Mouse (Mus musculus): ENCODE results near the gene Ran.

Ran gene

DNA sequence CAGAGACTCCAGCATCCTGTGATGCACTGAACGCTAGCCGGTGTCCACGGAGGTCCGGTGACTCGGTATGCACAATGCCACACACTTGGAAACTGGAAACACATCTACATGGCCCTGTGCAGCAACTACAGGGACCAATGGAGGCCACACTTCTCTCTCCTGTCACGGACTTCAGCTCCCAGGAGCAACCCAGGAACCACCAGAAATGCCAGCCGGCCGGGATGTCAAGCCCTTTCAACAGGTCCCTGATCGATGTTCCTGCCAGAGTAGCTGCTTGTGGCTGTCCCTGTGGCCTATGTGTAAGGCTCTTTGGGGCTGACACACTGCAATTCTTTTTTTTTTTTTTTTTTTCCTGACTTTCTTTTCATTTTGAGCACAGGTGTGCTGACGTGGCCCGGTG lies 44.3 kb downstream of the Ran start:
- no peak for DNase-seq (ENCODE audit: low read depth)

DNA sequence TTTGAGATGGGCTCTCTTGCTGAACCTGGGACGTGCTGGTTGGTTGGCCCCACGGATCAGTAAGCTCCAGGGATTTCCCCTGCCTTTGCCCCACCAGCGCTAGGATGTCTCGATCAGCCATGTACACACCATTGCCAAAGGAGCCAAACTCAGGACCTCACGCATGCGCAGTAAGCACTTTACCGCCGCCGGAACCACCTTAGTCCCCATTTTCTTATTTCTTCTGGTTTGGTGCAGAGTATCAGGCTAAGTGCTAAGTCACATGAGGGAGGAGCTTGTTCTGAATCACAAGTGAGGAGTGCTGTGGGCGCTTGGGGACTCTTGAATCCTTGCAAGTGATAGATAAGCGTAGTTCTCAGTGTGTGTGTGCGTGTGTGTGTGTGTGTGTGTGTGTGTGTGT lies 45.4 kb downstream of the Ran start:
- DNase-seq (ENCODE audit: low read depth): no peak

DNA sequence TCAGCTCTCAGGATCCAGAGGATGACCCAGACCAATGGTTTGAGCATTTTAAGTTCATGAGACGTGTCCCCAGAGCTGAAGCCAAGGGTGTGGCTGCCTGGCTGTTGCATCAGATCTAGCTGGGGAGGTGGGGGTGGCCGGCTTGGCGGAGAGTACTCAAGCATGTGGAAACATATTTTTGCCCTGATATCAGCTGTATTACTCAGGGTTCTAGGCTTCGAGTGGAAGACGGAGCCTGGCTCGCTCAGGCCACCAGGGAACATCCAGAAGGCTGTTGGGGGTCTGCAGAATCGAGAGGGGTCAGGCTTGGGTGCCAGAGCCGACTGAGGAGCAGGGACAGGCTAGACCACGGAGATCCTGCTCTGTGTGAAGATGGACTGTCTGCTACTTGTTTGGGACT lies 46.1 kb downstream of the Ran start:
- DNase-seq (ENCODE audit: low read depth): no peak

DNA sequence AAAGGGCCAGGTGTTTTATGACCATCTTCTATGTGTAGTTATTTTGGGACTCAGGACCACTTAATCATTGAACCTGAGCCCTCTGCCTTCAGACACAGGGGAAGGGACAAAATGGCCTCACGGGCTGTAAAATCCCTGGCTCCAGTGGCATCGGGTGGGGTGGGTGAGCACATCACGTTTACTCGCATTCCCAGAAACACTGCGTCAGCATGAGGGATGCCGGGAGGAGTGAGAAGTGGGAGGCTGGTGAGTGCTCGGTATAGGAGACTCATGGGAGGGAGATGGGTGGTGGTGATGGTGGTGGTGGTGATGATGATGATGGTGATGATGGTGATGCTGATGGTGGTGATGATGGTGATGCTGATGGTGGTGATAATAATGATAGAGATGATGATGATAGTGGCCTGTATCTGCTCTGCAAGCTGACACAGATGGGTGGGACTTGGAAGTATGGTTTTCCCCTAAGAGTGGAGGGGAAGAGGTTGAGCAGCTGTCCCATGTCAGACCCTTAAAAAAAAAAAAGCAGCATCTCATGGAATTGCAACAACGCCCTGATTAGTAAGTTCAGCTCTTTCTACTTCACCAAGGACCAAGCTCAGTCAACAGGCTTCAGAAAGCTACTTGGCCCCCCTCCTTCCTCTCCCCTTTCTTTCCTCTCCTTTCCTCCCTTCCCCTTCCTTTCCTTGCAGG lies 46.8 kb downstream of the Ran start:
- no peak for DNase-seq (ENCODE audit: low read depth)

DNA sequence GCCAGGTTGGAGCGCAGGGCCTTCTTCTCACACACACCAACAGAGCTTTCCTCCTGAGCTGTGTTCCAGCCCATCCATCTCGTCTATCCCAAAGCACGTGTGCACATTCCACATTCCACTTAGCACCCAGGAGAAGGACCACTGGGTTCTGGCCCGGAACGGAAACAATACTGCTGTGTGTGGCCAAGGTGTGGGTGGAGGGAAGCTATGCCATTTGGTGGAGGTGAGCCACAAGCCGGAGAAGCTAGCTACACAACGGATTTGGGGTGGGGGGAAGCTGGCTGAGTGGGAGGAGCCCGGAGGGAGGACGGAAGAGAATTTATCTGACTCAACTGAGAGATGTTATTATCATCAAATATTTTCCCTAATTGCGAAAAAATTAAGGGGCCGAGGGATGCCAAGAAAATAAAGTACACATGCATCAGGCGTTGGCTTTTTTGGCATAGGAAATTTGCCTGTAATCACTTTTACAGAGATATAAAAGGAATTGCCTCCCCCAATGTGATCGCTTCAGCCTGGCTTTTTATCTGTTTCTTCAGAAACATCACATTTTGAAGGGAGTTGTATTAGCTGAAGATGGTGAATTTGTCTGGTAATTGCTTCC lies 47.5 kb downstream of the Ran start:
- no peak for DNase-seq (ENCODE audit: low read depth)

DNA sequence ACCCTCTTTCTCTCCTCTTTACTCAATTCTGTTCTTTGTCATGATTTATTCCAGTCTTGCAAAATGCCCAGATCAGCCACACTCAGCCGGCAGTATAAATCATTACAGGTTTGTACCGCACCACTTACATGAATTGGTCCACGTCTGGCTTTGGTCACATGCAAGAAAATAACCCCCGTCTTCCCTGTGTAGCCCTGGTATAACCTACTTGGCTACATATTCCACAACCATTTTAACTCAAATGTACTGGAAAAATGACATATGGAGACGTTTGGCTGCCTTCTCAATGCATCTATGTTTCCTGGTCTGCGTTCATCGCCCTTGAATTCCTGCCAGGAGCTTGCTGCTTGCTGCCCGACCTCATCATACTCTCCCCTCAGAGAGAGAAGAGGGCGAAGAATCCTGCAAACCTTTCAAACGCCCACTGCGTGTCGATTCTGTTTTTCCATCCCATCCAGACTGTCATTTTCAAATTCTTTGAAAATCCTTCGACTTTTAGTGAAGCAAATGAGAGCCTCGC lies 52.0 kb downstream of the Ran start:
- no peak for DNase-seq (ENCODE audit: low read depth)

DNA sequence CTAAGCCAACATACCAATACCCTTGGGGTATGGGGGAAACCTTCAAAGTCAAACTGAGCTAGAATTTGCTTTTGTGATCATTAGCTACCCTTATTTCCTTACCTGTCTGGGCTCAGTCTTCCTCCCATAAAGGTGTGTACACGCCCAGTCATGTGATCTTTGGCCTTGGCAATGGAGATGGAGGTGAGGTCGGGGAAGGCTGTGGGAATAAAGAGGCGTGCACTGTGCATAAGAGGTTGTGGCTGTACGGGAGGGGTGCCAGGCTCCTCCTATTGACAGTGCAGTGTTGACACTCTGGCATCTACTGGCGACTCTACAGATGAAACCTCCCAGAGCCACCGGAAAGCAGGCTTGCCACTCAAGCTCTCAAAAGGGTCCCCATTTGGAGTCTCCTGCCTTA lies 53.5 kb downstream of the Ran start:
- DNase-seq (ENCODE audit: low read depth): no peak

Data from c-Kit-positive CD71-positive TER-119-negative erythroid progenitor cells, embryonic 14.5 days (primary cell).